Mouse (Mus musculus) G1E (cell line): Measurements from ENCODE around the gene Sbno2.

Experiments used
- CTCF ChIP-seq: IDR thresholded peaks from 2 replicates; pipeline ENCODE4 v1.5.1; 2012; ENCODE audit warnings: low read depth, low read length, inconsistent platforms, mixed read lengths
- GATA1 ChIP-seq: IDR thresholded peaks from 2 replicates; pipeline ENCODE4 v1.6.1; 2012; ENCODE audit warnings: borderline replicate concordance, low read length, inconsistent platforms, mixed read lengths
- GATA2 ChIP-seq: IDR thresholded peaks from 2 replicates; pipeline ENCODE4 v1.6.1; 2012; ENCODE audit warnings: low read depth, low read length, inconsistent platforms, borderline replicate concordance
- POLR2AphosphoS5 ChIP-seq: IDR thresholded peaks from 2 replicates; pipeline ENCODE4 v1.6.1; 2012; ENCODE audit warnings: low read depth, low read length, inconsistent platforms; ENCODE audit not compliant: insufficient replicate concordance
- TAL1 ChIP-seq: conservative IDR thresholded peaks from 2 replicates; pipeline ENCODE4 v1.6.1; 2012; ENCODE audit warnings: low read depth, low read length, inconsistent platforms, mixed read lengths

DNA sequence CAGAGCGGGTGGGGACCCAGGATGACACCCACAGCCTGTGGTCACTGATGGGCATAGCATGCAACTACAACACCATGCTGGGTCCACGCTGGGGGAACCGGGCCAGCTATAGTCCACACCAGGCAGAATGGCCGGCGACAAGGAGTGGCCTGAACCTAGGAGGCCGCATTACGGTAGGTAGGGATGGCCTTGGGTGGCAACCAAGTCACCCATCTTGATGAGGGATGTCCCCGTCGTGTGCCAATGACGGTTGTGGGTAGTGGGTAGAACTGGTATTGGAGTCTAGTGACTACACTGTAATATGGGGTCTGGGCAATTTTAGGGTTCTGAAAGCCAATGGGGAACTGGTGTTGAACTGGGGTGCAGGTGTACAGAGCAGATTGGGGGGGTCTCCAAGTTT is 88.4 kb downstream of the Sbno2 start:
- TF ChIP-seq CTCF: no peak
- TF ChIP-seq GATA1: no peak
- TF ChIP-seq POLR2AphosphoS5: no peak
- TF ChIP-seq TAL1: no peak
- TF ChIP-seq GATA2: no peak
